Mouse (Mus musculus) layer of hippocampus, adult 2 months (tissue): Measurements from ENCODE around the gene Clec18a. TPM values are rescaled to one million over a fixed set of nuclear protein-coding genes. Genes with fewer than 3 reads are reported as not detected.
"Not testable (repeated sequence)": the region's sequence is repeated elsewhere in the genome, so short reads cannot be mapped to it uniquely, and the experiment has no call there.

Source experiments
- DNase-seq, 2 experiments: peaks; one replicate each; pipeline ENCODE4 v3.0.0; 2022; ENCODE audit warnings: low spot score in 2 of 2
- H3K27ac ChIP-seq: fragments of 200-600 bp; 2 replicates; pipeline ENCODE4 v1.8.1; 2022
- H3K4me3 ChIP-seq: fragments of 200-600 bp; 2 replicates; pipeline ENCODE4 v1.8.1; 2022; ENCODE audit warnings: mild to moderate bottlenecking
- CTCF ChIP-seq: fragments of 200-600 bp; conservative IDR thresholded peaks from 2 replicates; pipeline ENCODE4 v1.8.1; 2022; ENCODE audit warnings: antibody characterized with exemption, mild to moderate bottlenecking, moderate library complexity
- microRNA-seq, 2 experiments: library from miRNA; unstranded; fragments of <30 nt; microRNA quantifications; one replicate each; pipeline ENCODE4 v1.2.0; 2021
- total RNA-seq, 2 experiments: library from RNA; stranded (reverse); gene quantifications; 2 replicates each; pipeline ENCODE4 v1.2.3; 2021

The Clec18a gene
- total RNA-seq, 2 experiments from 2014 or later = 1.3 to 1.5 TPM

DNA sequence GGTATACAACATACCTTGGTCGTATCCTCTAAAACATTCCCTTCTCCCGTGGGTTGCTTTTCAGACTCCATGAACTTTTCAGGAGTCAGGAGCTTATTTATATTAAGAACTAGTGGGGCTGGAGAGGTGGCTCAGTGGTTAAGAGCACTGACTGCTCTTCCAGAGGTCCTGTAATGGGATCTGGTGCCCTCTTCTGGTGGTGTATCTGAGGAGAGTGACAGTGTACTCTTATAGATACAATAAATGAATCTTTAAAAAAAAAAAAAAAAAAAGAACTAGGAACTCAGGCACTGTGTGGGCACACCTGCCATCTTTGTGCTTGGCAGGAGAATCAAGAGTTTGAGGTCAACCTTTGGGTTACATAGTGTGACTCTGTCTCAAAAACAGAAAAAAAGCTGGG, 43.5 kb downstream of the Clec18a start:
- no peak for DNase-seq
- no peak overlapping the region for H3K27ac ChIP-seq
- TF ChIP-seq CTCF = peak; percentile 51

DNA sequence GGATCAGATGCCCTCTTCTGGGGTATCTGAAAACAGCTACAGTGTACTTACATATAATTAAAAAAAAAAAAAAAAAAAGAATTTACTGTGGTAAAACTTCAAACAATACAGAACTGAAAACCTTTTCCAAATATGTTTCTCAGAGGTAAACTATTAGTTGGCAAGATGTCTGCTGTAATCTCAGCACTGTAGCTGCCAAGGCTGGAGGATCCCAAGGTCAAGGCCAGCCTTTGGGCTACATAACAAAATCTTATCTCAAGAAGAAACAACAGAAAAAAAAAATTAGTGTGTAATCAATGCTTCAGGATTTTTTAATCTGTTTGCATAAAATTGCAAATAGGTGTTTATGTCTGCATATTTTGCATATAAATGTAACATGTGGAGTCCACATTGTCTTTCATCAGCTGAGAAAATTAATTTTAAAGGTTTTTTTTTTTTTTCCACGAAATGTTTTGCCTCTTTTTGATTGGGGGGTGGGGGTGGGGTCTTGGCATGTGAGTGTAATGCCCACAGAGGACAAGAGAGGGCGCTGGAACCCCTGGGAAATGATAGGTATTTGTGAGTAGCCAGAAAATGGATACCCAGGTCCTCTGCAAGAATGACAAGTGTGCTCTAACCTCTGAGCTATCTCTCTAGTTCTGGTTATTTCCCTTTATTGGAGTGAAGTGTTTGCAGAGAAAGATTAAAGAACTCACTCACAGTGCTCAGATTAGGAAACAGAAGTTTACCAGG, 48.1 kb downstream of the Clec18a start:
- Histone ChIP-seq H3K4me3 (no peak overlapping the region), H3K27ac (no peak overlapping the region)
- peak; percentile 61 for TF ChIP-seq CTCF
- DNase-seq = no peak

More for the DNA sequence above, 43.5 kb downstream of the Clec18a start:
- H3K4me3 ChIP-seq = no peak overlapping the region

DNA sequence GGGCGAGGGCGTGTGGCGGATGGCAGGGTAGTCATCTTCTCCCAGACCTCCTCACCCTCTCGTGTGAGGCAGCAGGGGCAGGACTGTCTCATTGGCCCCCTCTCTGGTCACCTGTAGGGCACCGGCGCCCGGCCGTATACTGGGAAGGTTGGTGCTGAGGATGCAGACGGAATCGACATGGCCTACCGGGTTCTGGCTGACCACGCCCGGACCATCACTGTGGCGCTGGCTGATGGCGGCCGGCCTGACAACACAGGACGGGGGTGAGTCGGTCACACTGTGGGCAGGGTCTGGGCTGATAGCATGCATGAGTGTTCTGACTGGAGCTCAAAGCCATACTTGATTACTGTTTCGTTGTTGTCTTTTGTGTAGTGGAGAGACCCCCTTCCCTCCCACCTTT, 49.7 kb downstream of the Clec18a start:
- no peak overlapping the region for H3K4me3 ChIP-seq
- TF ChIP-seq CTCF = no peak
- no peak for DNase-seq
- no peak overlapping the region for H3K27ac ChIP-seq

DNA sequence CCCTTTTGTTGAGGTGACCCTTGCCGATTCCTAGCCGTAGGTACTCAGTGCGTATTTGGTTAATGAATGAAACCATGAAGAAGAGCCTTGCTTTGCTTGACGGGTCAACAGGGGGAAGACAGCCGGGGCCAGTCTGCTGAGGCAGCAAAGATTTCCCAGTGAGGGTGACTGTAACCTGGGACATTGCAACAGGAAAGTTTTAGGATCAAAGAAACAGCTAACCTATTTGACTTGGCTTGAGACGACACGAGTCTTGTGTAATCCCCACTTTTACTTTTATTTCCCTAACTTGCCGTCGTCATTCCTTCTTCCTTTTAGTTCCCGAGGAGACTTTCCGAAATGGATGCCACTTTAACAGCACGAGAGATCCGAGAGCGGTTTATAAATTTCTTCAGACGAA, 55.6 kb downstream of the Clec18a start:
- no peak for DNase-seq
- TF ChIP-seq CTCF = no peak
- no peak overlapping the region for H3K4me3 ChIP-seq
- no peak overlapping the region for H3K27ac ChIP-seq

DNA sequence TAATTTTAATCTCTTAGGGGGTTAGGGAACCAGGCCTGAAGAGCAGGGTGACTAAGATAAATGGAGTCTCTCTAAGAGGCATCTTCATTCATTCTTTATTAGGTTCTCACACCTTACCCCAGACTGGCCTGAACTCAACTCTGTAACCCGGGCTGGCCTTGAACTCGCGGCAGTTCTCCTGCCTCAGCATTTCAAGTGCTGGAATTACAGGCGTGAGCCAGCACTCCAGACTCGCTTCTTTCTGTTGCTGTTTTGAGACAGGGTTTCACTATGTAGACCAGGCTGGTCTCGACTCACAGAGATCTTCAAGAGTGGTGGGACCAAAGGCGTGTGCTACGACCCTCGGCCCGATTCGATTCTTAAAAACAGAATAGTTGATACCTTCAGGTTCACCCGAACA, 58.0 kb downstream of the Clec18a start:
- Histone ChIP-seq H3K4me3 (peak overlapping the region; percentile 95), H3K27ac (peak overlapping the region; percentile 91)
- DNase-seq = no peak
- no peak for TF ChIP-seq CTCF

DNA sequence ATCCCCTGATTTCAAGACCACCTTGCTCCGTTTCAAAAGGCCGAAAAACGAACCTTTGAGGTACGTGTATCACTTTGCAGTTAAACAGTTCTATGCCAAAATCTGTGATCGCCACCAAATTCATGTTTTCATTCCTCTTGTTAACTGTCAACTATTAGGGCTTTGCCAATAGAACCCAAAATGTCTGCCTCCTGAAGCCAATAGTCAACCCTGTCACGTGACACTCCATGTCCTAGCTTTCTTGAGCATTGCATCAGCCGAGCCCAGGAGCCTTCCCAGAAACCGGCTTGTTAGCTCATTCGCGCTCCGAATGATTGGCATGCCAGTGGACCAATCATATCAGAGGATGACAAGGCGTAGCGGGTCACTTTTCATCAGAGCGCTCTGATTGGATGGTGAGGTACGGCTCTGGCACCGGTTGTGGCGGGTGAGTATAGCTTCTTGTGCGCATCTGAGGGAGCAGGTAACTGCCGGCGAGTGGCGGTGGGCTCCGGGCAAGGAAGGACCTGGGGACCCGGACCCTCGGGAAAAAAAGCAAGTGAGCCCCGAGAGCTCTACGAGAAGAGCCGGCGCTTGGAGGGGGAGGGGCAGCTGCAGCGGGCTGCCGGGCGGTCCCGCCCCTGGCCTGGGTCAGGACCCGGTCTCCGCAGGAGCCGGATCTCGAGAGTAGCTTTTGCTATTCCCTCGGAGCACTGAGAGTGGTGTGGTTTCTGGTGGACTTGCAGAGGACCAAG, 58.6 kb downstream of the Clec18a start:
- H3K4me3 ChIP-seq = peak overlapping the region; percentile 95
- peak; percentile 97 to 99 for DNase-seq
- TF ChIP-seq CTCF = no peak
- peak overlapping the region; percentile 91 for H3K27ac ChIP-seq

DNA sequence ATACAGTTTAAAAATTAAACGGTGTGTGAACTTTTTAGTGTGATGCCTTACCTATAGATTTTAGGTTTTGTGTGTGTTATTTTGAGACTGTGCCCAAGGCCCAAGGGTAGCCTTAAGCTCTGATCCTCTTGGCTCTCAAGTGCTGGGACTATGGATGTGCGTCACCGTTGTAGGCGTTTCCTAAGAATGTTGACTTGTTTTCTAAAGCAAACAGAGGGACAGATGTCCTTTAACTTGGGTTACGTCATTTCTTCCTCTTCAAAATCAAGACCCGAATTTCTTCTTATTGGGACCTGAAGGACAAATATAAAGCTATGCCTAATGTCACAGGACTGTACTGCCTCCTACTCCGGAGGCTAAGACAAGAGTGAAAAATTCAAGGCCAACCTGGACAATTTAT, 59.3 kb downstream of the Clec18a start, which contains the start of gene Aars:
Gene Aars, plus strand, starts transcription at position 229 of the 400 bp plus-strand sequence.
- no peak for TF ChIP-seq CTCF
- peak within 1 kb of the TSS; percentile 95 for H3K4me3 ChIP-seq
- peak within 1 kb of the TSS; percentile 91 for H3K27ac ChIP-seq
- DNase-seq = no peak

DNA sequence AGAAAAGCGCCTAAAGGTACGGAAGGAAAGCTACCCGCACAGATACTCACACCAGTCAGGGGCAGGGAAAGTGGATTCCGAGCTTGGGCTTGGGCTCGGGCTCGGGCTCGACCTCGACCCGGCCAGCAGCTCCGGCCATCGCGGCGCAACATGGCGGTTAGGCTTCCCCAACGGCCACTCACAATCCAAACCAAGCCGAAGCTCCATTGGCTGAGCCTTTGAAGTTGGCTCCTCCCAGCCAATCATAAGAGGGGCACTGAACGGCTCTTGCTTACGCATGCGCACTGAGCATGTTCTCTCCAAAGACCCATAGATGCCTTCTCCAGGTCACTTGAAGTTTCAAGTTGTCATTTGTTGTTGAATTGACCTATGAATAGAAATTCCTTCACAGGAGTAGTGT, 60.7 kb downstream of the Clec18a start, which contains the start of gene Ddx19b:
Gene Ddx19b, minus strand, starts transcription at position 180 of the 400 bp plus-strand sequence.
- no peak for TF ChIP-seq CTCF
- no peak within 1 kb of the TSS for H3K4me3 ChIP-seq
- DNase-seq = no peak
- H3K27ac ChIP-seq = no peak within 1 kb of the TSS

DNA sequence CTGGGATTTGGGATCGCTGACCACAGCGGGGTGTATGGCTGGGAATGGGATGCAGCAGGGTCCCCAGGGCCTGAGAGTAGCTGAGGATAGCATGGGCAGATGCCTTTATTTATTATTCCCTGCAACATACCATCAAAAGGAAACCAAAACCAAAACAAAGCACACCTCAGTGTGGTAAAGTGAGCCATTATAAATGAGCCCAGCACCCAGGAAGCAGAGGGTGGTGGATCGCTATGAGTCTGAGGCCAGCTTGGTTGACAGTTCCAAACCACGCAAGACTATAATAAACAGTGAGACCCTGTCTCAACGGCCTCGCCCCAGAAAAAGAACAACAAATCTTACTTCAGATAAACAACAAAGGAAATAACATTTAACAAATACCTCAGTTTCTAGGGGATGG, 62.2 kb downstream of the Clec18a start:
- TF ChIP-seq CTCF = no peak
- H3K4me3 ChIP-seq = no peak overlapping the region

DNA sequence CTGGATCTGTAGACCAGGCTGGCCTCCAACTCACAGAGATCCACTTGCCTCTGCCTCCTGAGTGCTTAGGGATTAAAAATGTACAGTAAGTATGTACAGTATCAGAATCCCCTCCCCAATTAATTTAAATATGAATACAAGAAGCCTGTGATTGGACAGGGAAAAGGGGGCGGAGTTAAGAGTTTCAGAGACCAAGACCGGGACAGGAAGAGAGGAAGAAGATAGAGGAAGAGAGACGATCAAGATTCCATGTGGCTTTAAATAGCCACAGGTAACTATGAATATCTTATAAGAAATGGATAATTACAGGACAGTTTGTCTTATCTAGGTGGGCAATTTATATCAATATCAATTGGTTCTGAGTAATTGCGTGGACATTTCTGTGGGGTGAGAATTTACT, 62.6 kb downstream of the Clec18a start:
- Histone ChIP-seq H3K27ac (no peak overlapping the region), H3K4me3 (no peak overlapping the region)
- TF ChIP-seq CTCF = no peak
- DNase-seq = no peak

More for the DNA sequence above, 62.2 kb downstream of the Clec18a start:
- no peak for DNase-seq
- H3K27ac ChIP-seq = no peak overlapping the region

DNA sequence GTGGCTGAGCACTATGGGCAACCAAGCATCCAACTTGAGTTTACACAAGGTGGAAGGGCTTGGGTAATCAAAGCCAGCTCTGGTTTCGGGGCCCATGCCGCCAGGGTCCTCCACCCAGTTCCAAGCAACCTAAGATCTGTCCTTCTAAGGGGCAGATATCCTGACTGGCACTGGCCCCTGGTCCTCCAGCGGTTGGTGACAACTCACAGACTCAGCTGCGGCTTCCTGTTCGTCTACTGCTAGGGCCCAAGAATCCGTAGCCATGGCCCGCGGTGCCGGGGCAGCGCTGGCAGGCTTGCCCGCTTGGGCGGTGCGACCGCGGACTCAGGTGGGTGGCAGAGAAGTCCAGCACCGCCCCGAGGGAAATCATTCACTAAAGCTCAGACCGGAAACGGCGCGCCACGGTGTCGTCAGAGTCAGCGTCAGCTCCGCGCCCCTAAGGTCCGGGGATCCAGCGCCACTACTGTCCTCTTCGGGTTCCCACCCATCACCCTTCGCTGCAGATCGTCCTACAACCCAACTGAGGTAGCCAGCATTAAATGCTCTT, 64.8 kb downstream of the Clec18a start:
- no peak for TF ChIP-seq CTCF
- Histone ChIP-seq H3K4me3 (peak overlapping the region; percentile 81), H3K27ac (peak overlapping the region; percentile 80)
- peak; percentile 87 to 89 for DNase-seq

DNA sequence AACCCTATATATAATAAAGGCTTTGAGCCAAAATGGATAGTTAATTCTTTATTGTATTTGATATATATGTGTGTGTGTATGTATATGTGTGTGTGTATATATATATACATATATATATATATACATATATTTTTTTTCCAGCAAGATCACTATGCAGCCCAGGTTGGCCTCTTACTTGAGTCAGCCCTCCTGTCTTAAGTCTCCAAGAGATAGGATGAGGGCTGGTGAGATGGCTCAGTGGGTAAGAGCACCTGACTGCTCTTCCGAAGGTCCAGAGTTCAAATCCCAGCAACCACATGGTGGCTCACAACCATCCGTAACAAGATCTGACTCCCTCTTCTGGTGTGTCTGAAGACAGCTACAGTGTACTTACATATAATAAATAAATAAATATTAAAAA, 65.6 kb downstream of the Clec18a start:
- DNase-seq, H3K4me3 ChIP-seq, H3K27ac ChIP-seq: not testable (repeated sequence)

DNA sequence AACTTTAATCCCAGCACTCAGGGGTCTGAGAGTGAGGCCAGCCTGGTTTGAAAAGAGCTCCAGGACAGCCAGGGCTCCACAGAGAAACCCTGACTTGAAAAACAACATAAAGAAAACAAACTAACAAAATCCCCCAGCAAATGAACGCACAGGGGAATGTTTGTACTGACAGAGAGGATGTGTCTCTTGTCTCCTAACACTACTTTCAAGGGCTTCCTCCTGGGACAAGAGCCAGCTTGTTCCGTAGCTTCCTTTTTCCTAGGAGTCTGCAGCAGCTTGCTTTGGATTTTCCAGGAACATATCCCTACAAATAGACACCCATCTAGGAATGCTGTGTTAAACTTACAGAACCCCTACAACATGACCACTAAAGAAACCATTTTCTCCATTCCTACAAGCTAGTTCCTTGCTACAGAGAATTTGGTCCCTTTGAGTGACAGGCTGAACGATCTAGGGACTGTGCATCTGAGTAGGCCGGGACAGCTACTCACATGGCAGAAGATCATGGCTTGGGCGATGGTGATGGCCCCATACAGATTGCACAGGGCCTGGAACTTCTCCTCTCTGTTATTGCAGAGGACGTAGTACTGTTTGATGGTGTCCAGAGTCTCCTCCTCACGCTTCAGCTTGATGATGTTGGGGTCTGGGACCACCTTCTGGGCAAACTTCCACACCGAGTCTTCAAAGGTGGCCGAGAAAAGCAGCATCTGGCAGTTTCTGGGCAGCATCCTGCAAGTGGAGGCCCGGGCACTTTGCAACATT, 81.8 kb downstream of the Clec18a start:
- not testable (repeated sequence) for H3K4me3 ChIP-seq, DNase-seq, H3K27ac ChIP-seq

Small RNAs within 50 kb of the gene (microRNA-seq; reads per million reads assigned to microRNA genes)
- gene Gm24103 (0 reads per million in 2 experiments), gene Mir3473d (0 reads per million in 2 experiments)

Other genes with a start within 250 kb of the Clec18a start
- gene Cog4, start 245.8 kb downstream of the Clec18a start, total RNA-seq = 10 to 100 TPM; 61.4 to 64.0 TPM
- gene Sf3b3, start 245.6 kb downstream of the Clec18a start, total RNA-seq = 10 to 100 TPM; 71.1 to 74.7 TPM
- 10 to 100 TPM; 23.5 to 29.0 TPM for gene Fuk, start 189.9 kb downstream of the Clec18a start, total RNA-seq
- 100 to 1,000 TPM in 1 of 2 experiments, 10 to 100 TPM in 1; 95.1 to 104 TPM for gene St3gal2, start 172.5 kb downstream of the Clec18a start, total RNA-seq
- 10 to 100 TPM; 29.8 to 32.8 TPM for gene Ddx19a, start 94.6 kb downstream of the Clec18a start, total RNA-seq
- gene Ddx19b, start 60.7 kb downstream of the Clec18a start, total RNA-seq = 10 to 100 TPM; 17.1 to 17.3 TPM
- gene Aars, start 59.3 kb downstream of the Clec18a start, total RNA-seq = 10 to 100 TPM; 79.5 to 86.3 TPM
- gene Exosc6, start 36.1 kb downstream of the Clec18a start, total RNA-seq = not detected
- gene Pdpr, start 2.2 kb upstream of the Clec18a start, total RNA-seq = 10 to 100 TPM; 25.8 to 29.9 TPM
- gene Glg1, start 166.8 kb upstream of the Clec18a start, total RNA-seq = 100 to 1,000 TPM; 141 to 142 TPM
- 10 to 100 TPM; 20.3 to 21.5 TPM for gene Rfwd3, start 207.8 kb upstream of the Clec18a start, total RNA-seq
- 1 to 10 TPM in 1 of 2 experiments, under 1 TPM in 1; 0.22 to 1.1 TPM for gene Mlkl, start 245.8 kb upstream of the Clec18a start, total RNA-seq